Mouse (Mus musculus) midbrain, embryonic 10.5 days (tissue): Measurements from ENCODE around the gene Pter. TPM values are rescaled to one million over a fixed set of nuclear protein-coding genes. Genes with fewer than 3 reads are reported as not detected.

Experiments used
- DNase-seq: peaks from one replicate; pipeline ENCODE4 v3.0.0-alpha.2; 2017; ENCODE audit warnings: low spot score
- H3K27ac ChIP-seq: fragments of 300-500 bp; sonication (generic); replicated peaks from 2 replicates; pipeline ENCODE4 v1.5.1; 2016; ENCODE audit warnings: mild to moderate bottlenecking
- H3K27me3 ChIP-seq: fragments of 300-500 bp; sonication (generic); 2 replicates; pipeline ENCODE4 v1.6.1; 2016; ENCODE audit warnings: low read depth, mild to moderate bottlenecking; ENCODE audit not compliant: poor library complexity, severe bottlenecking
- H3K36me3 ChIP-seq: fragments of 300-500 bp; sonication (generic); 2 replicates; pipeline ENCODE4 v1.6.1; 2016; ENCODE audit warnings: mild to moderate bottlenecking, moderate library complexity
- H3K4me1 ChIP-seq: fragments of 300-500 bp; sonication (generic); 2 replicates; pipeline ENCODE4 v1.6.1; 2016
- H3K4me3 ChIP-seq: fragments of 300-500 bp; sonication (generic); 2 replicates; pipeline ENCODE4 v1.5.1; 2016; ENCODE audit warnings: mild to moderate bottlenecking, moderate library complexity
- H3K9me3 ChIP-seq: fragments of 300-500 bp; sonication (generic); replicated peaks from 2 replicates; pipeline ENCODE4 v1.6.1; 2016; ENCODE audit warnings: mild to moderate bottlenecking
- whole genome bisulfite sequencing: fragments of 180-500 bp; shearing (Covaris S2); methylation state at CpG from one replicate; pipeline ENCODE4 v1.1.7; 2016; 5-methylcytosine and 5-hydroxymethylcytosine counted together
- polyA plus RNA-seq: library from polyadenylated mRNA; unstranded; fragments of >200 nt; fragmentation: Nextera tagmentation; extraction: Ambion mirVana; gene quantifications from 2 replicates; pipeline ENCODE4 v1.2.1, GENCODE M21; 2016

The Pter gene
- polyA plus RNA-seq, 1 experiment from 2014 or later = 15.8 TPM

DNA sequence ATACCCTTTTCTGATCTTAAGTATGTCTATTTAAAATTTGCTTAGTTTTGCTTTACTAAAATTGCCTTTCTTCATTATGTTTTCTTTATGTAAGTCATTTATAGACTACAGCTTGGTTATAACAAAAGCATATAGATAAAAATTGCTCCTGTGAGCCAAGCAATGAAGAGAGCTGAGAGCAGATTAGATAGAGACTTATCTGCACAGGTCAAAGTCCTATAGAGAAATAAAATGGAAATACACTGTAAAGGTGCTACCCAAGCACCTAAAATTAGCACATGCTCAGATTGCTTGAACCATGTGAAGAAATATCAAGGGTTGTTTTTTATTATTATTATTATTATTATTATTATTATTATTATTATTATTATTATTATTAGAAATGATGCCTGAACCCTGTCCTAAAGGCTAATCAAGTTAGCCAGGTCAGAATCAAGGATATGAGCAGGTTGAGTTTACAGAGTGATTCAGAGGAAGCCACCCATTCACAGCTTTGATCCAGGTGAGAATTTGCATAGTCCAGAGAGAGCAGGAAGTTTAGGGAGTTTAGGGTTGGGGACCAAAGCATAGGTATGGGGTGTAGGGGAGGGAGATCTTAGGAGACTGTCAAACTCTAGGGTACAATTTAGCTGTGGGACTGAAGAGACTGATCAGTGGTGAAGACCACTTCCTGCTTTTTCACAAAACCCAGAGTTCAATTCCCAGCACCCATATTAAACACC is 33.0 kb downstream of the Pter start:
- Histone ChIP-seq H3K4me1 (no peaks in the 10 kb centered on the region), H3K9me3 (no peaks in the 10 kb centered on the region), H3K27me3 (no peaks in the 10 kb centered on the region), H3K27ac (no peak overlapping the region), H3K4me3 (no peak overlapping the region), H3K36me3 (no peaks in the 10 kb centered on the region)
- DNase-seq = no peak

DNA sequence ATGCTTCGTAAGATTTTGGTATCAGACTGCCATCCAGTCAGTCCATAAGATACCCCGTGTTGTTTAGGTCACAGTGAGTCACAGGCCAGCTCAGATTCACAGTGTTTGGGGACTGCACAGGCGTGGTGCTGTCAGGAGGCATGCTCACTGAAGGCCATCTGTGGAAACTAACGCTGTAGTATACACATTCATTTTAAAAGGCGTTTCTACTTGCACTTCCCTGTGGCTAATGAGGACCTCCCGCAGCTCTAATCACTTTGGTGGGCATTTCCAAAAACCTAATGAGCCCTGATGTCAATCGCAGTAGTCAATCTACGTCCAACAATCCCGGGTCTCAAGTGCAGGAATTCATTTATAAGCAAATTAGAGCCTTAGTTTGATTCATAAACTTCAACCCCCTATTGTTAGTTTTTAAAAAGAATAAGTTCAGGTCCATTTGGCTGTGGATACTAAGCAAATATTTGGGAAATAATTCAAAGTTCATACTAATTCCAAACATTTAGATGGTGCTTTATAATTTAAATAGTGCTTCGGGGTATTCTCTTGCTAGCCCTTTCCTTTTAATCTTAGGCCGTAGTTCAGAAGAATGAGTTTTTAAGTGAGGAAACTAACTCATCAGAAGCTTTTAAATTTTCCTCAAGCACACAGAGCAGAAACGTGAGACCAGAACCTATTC is 46.3 kb downstream of the Pter start:
- Histone ChIP-seq H3K4me3 (no peak overlapping the region), H3K9me3 (no peaks in the 10 kb centered on the region), H3K4me1 (peaks cover 3% of the 10 kb centered on the region; the same call in 1 of the 2 replicates), H3K27me3 (no peaks in the 10 kb centered on the region), H3K36me3 (no peaks in the 10 kb centered on the region), H3K27ac (no peak overlapping the region)
- DNase-seq = no peak
- WGBS = 80% methylated on average over 12 of the region's 12 CpGs

DNA sequence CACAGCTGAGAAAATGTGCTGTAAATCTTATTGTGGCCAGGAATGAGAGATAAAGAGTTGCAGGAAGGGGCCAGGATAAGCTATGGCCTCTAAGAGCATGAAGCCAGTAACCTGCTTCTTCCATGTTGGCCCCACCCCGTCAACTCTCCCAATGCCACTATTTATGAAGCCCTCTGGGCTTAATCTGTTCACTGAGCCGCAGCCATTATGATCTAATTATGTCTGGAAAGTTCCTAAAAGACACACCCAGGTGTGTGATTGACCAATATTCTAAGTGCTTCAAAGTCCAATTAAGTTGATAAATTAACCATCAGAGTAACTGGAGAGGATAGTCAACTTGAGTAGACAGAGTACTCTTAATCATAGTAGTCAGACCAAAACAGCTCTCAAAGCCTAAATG is 49.9 kb downstream of the Pter start:
- WGBS = 91% methylated on average over 2 of the region's 2 CpGs
- no peaks in the 10 kb centered on the region for H3K9me3 ChIP-seq
- H3K27ac ChIP-seq = no peak overlapping the region
- no peak overlapping the region for H3K4me3 ChIP-seq
- no peak for DNase-seq
- no peaks in the 10 kb centered on the region for H3K27me3 ChIP-seq
- no peaks in the 10 kb centered on the region for H3K36me3 ChIP-seq
- H3K4me1 ChIP-seq = peaks cover 3% of the 10 kb centered on the region; the same call in 1 of the 2 replicates

DNA sequence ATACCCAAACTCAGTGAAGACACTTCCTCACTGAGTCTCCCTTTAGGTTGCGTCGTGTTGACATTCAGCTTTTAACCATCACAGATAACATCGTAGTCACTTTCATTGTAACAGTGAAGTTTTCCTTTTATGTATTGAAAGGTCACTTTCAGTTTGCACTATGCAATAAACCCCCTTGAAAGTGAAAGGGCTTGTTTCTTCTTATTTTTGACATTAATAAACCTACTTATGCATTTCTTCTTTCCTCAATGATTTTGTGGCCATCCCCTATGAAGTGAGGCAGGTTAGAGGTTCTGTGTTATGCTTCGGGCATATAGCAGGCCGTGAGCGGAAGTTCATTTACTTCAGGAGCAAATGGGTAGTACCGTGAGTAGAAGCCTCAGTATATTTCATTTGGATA is 53.5 kb downstream of the Pter start:
- WGBS = 95% methylated on average over 7 of the region's 7 CpGs
- DNase-seq = no peak
- Histone ChIP-seq H3K4me3 (no peak overlapping the region), H3K27ac (no peak overlapping the region), H3K9me3 (no peaks in the 10 kb centered on the region), H3K36me3 (no peaks in the 10 kb centered on the region), H3K4me1 (peaks cover 3% of the 10 kb centered on the region; the same call in 1 of the 2 replicates), H3K27me3 (no peaks in the 10 kb centered on the region)

DNA sequence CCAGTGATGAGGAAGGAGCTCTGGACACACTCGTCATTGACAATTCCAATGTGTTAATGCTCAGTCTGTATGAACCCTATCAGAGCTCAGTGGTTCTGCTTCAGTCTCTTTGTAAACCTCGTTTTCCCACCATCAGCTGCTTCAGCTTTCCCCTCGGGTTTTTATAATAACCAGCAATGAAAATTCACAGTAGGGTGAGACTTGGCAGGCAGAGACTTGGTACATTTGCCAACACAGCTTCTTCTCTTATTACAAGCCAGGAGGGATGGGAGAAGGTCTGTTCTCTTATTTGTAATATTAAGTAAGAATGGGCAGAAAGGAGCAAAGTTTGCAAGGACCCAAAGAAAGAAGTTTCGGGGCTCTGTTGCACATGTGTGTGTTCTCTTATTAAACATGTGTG is 54.9 kb downstream of the Pter start:
- Histone ChIP-seq H3K27me3 (no peaks in the 10 kb centered on the region), H3K27ac (no peak overlapping the region), H3K4me1 (peaks cover 3% of the 10 kb centered on the region; the same call in 1 of the 2 replicates), H3K36me3 (no peaks in the 10 kb centered on the region), H3K9me3 (no peaks in the 10 kb centered on the region), H3K4me3 (no peak overlapping the region)
- 88% methylated on average over 4 of the region's 4 CpGs for WGBS
- DNase-seq = no peak

GRCm38 (mm10) chr2:12984901-12985732 is 61.3 kb downstream of the Pter start:
- H3K4me3 ChIP-seq = no peak overlapping the region
- H3K9me3 ChIP-seq = no peaks in the 10 kb centered on the region
- DNase-seq = no peak
- H3K4me1 ChIP-seq = no peaks in the 10 kb centered on the region
- no peaks in the 10 kb centered on the region for H3K27me3 ChIP-seq
- 78% methylated on average over 4 of the region's 4 CpGs for WGBS
- H3K27ac ChIP-seq = no peak overlapping the region
- no peaks in the 10 kb centered on the region for H3K36me3 ChIP-seq

- DNase-seq = no peak
- Histone ChIP-seq H3K4me1 (no peaks in the 10 kb centered on the region), H3K9me3 (no peaks in the 10 kb centered on the region), H3K27me3 (no peaks in the 10 kb centered on the region), H3K36me3 (no peaks in the 10 kb centered on the region), H3K4me3 (no peak overlapping the region), H3K27ac (no peak overlapping the region)
- WGBS = 77% methylated on average over 2 of the region's 2 CpGs
These were observed 76.2 kb downstream of the Pter start for GRCm38 (mm10) chr2:13000026-13000425.

- no peak for DNase-seq
- H3K27ac ChIP-seq = no peak overlapping the region
- WGBS = 66% methylated on average over 1 of the region's 1 CpGs
- no peaks in the 10 kb centered on the region for H3K9me3 ChIP-seq
- H3K36me3 ChIP-seq = no peaks in the 10 kb centered on the region
- peaks cover 30% of the 10 kb centered on the region for H3K4me1 ChIP-seq
- H3K4me3 ChIP-seq = no peak overlapping the region
- H3K27me3 ChIP-seq = peaks cover 65% of the 10 kb centered on the region
These were observed 84.6 kb downstream of the Pter start for GRCm38 (mm10) chr2:13008433-13008832.

DNA sequence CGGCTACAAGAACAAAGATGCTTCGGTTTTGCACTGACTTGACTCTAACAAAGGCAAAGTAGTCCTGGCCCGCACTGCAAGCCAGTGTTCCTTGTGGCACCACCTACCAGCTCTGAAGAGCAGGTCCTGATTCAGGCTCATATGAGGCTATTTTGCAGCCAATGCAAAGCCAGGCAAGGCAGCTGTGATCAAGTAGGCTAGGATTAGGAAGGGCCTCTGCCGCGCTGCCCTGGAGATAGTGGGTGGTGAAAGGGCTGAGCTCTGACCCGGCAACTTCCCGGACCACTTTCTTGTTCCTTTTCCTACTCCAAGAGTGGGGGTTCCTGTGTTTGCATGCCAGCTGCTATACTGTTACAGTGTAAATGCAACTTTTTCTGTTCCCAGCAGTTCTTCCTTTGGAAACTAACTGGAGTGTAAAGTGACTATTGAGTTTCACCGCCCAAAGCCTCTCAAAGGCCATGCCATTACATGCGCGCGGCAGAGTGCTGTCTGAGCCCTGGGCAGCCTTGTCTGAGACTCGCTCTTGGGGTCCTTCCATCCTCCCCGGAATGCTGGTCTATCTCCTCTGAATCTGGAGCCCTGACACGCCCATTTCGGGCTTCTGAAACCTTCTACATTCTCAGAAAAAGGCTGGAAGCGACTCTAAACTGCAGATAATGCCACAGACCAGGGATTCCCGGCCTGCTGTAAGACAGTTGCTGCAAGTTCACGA is 85.6 kb downstream of the Pter start:
- Histone ChIP-seq H3K36me3 (no peaks in the 10 kb centered on the region), H3K27me3 (peaks cover 75% of the 10 kb centered on the region), H3K9me3 (no peaks in the 10 kb centered on the region), H3K4me3 (peak overlapping the region; percentile 74), H3K27ac (no peak overlapping the region), H3K4me1 (peaks cover 30% of the 10 kb centered on the region)
- DNase-seq = peak; percentile 47
- 3% methylated on average over 18 of the region's 18 CpGs for WGBS

DNA sequence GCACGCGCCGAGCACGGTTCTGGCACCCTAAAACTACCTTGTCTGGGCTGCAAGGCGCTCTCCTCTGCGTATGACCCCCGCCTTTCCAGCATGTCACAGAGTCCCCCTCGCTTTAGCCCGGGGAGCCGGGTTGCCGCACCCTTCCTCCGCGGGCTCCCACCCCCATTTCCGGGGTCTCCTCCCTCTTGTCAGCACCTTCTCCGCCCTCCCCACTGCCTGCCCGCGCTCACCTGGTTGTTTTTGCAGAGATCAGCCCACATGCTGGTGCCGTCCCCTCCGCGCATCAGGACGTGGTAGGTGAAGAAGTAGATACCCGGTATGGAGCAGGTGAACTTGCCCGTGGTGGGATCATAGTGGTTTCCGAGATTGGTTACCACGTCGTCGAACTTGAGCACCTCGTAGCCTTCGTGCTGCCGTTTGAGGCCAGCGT is 86.2 kb downstream of the Pter start:
- 2% methylated on average over 31 of the region's 31 CpGs for WGBS
- DNase-seq = peak; percentile 45
- Histone ChIP-seq H3K27ac (no peak overlapping the region; the same call in 1 of the 2 replicates), H3K4me3 (peak overlapping the region; percentile 74), H3K27me3 (peaks cover 75% of the 10 kb centered on the region), H3K9me3 (no peaks in the 10 kb centered on the region), H3K36me3 (no peaks in the 10 kb centered on the region), H3K4me1 (peaks cover 30% of the 10 kb centered on the region)

DNA sequence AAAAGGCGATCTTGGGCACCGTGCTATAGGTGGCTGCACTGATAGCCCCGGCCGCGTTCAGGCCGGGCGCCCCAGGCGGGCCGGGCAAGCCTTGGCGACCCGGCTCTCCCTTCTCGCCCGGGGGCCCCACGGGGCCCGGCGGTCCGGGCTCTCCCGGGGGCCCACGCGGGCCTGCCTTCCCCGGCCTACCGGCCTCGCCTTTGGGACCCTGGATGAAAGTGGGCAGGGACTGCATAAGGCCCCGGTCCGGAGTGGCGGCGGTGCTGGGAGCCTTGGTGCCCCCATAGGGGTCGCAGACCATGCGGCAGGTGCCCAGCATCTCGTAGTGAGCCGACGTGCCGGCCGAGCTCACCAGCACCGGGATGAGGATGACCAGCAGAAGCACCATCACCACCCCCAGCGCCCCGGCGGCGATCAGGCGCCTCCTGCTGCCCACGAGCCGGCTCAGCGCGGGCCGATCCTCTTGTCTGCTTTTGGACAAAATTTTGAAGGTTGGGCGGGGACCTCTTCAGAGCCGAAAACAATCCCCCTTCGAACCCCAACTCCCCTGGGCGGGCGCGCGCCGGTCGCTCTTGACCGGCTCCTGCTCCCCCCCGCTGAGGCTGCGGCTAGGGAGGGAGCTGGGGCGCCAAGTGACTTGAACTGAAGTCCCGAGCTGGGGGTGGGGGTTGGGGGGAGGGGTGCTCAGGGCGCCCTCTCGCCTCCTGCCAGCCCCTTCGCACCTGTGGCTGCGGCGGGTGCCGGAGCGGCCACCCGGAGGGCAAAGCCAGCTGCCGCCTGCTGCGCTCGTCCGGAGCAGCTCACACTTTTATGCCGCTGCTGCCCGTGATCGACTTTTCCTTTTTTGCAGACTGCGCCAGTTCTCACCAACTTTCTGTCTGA is 86.9 kb downstream of the Pter start:
- peak; percentile 72 for DNase-seq
- Histone ChIP-seq H3K36me3 (no peaks in the 10 kb centered on the region), H3K9me3 (no peaks in the 10 kb centered on the region), H3K4me1 (peaks cover 30% of the 10 kb centered on the region), H3K27me3 (peaks cover 75% of the 10 kb centered on the region), H3K4me3 (peak overlapping the region; percentile 74), H3K27ac (peak overlapping the region; percentile 67)
- WGBS = under 1% methylated on average over 74 of the region's 75 CpGs
